Mouse (Mus musculus) stomach, postnatal 0 days (tissue): ENCODE measurements around the gene Lca5.

ENCODE experiments used
- CTCF ChIP-seq: IDR thresholded peaks from 2 replicates; pipeline ENCODE4 v1.5.1; 2016; ENCODE audit warnings: antibody characterized with exemption, low read depth, mild to moderate bottlenecking, moderate library complexity
- EP300 ChIP-seq: optimal IDR thresholded peaks from 2 replicates; pipeline ENCODE3; 2016; ENCODE audit warnings: antibody characterized with exemption

DNA sequence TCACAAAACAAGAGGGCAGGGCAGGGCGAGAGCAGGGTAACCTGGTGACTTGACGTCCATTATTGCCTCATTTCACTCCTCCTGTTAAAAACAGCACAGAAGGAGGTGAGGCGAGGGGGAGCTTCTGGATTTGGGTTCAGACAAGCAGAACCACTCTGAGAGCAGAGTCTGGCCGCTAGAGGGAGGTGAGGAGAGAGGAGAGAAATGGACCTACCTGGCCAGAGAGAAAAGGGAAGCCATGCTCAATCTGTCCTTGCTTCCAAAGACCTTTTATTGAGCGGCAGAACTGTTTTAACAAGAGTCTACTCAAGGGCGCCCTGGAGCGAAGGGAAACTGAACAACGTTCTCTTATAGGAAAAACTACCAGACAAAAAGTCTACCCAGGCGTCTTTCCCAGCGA, 27.9 kb downstream of the Lca5 start:
- TF ChIP-seq CTCF (peak; percentile 69), EP300 (no peak)
